Mouse (Mus musculus): ENCODE measurements around the gene Cacna1e. TPM values are rescaled to one million over a fixed set of nuclear protein-coding genes. Genes with fewer than 3 reads are reported as not detected.

Gene Cacna1e
- total RNA-seq, 1 experiment from 2014 or later: 1.2 TPM

DNA sequence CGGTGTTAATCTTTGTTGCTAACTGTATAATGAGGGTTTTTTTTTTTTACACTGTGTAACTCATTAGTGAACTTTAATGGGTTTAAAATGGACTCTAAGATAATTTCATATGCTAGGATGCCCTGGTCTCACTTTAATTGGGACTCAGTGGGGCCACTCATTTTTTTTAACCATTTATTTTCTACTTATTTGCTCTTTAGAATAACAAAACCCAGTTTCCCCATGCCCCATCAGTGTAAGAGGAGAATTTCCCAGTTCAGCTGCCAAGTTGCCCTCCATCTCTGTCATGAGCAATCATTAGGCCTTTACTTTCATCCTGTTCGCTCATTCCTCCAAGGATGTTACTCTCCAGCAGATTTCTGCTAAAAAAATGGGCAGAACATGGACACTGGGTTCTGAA, 425.7 kb downstream of the Cacna1e start:
- no peak for ATAC-seq (replicated peaks; ENCODE audit: low read depth, poor library complexity, severe bottlenecking)

DNA sequence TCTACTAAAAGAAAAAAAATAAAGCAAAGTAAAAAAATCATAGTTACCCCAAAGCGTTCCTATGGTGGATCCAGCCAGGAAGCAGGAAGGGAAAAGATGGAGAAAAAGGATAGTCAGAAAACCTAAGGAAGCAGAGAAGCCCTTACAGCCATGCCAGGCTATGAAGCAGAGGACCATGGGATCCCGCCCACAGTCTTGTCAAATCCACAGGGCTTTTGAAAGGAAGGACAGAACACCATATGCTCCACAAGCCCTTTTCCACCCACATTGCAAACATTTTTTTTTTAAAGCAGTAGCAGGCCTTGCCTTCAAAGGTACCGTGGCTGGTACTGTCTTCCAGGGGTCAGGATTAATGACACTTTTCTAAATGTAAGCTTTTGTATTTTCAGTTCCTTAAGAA, 433.5 kb downstream of the Cacna1e start:
- no peak for ATAC-seq (replicated peaks; ENCODE audit: low read depth, poor library complexity, severe bottlenecking)

DNA sequence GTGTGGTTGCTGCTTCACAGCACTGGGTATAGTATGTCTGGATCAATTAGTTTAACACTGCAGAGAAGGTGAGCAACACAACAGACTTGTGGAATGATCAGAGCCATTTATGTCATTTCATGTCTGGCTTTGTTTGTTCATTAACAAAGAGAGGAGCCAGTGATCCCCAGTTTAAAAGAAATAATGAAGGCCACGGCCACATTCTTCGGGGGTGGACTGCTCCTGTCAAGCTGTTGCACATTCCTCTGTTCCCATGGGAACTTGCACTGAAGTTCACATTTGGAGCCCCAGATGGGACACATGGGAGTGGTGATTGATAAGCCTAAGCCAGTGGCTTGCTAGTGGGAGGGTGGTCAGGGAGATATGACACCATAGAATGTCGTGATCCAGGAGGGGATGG, 437.8 kb downstream of the Cacna1e start:
- no peak for ATAC-seq (replicated peaks; ENCODE audit: low read depth, poor library complexity, severe bottlenecking)

DNA sequence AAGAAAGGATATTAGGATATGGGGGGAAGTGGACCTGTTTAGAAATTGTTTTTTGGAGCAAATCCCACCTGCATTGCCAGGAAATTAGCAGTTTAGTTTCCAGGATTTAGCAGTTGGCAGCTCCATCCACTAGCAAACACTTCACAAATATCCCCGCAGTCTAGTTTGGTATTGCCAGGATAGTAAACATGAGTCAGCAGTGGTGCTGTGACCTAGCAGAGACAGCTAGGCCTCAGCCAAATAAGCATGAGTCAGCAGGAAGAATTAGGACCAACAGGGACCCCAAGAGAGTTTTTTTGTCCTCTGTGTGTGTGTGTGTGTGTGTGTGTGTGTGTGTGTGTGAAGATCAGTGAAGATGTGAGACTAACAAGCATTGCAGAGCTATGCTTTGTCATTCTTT, 450.8 kb downstream of the Cacna1e start:
- ATAC-seq (replicated peaks; ENCODE audit: low read depth, poor library complexity, severe bottlenecking): no peak

DNA sequence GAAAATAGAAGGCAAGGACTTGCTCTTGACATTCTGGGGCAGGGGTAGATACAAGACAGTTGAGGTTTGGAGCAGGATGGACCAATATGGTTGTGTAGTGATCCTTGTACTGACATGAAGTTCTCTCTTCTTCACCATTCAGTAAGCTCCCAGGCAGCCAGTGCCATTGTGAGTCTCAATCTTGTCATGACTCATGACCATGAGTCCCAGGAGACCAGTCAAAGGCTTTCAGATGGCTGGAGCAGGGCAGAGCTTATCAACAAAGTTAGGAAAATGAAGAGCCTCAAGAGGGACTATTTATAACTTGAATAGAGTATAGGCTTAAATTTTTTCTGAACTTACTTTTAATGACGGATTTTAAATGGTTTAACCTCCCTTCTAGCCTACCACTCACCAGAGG, 451.2 kb downstream of the Cacna1e start:
- no peak for ATAC-seq (replicated peaks; ENCODE audit: low read depth, poor library complexity, severe bottlenecking)

DNA sequence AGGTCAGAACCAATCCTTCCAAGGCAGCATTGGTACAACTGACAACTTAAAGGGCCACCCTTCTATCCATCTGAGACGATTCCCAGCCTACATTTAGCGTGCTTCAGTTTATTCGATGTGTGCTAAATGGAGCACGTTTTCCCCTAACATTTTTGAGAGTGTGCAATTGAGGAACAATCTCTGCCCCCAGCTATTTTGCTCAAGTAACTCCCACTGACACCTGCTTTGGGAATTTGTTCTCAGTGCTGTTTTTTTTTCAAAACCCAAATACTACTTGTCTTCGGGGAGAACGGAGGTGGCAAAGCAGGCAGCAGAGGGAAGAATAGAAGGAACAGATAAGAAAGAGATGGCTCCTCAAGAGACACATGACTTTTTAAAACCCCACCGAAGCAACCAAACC, 456.0 kb downstream of the Cacna1e start:
- no peak for ATAC-seq (replicated peaks; ENCODE audit: low read depth, poor library complexity, severe bottlenecking)

DNA sequence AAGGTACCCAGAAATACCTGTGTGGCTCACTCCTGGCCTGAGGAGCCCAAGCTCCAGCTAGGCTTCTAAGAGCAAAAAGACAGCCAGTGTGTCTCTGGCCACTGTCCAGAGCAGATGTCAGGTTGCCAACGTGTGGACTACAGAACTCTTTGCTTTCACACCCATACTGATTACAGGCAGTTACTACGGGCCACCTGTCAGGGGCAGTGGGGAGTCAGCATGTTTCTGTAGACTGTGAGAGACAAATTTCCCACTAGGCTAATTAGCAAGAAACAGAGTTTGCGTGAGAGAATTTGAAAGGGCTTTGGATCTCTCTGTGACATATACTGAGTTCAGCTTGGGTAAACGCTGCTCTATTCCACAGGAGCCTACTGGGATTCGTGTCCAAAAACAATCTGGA, 466.0 kb downstream of the Cacna1e start:
- ATAC-seq (replicated peaks; ENCODE audit: low read depth, poor library complexity, severe bottlenecking): no peak

DNA sequence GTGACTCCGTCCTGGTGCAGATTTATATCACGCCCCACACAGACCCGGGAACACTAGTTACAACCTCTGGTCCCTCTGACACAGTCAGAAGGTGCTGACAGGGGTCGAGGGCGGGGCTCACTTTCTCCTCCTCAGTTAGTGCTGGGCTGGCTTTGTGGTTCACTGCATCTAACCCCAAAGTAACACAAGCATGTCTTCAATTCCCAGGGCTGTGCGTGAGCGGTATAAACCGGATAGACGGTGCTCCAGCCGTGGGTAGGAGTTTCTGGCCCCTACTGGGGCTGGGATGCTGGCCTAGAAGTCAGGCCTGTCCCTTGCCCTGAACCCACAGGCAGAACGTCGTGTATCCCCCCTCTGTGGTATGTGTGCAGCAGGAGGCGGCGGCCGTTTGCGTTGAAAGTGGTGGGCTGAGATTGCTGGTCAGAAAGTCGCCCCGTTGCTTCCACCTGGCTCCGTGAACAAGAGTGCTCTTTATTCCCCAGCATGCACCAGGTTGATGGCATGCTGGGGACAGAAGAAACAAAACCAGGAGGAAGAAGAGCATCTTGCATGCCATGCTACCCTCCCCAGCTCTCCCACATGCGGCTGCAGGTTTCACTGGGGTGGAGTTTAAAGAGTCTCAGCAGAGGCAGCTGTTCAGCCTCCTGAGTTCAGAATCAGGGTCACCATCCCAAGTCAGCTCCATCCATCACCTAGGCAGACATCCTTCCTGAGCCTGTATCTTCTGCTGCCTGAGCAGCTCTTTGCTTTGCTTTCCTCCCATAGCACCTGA, 467.7 kb downstream of the Cacna1e start:
- ATAC-seq (replicated peaks; ENCODE audit: low read depth, poor library complexity, severe bottlenecking): no peak

DNA sequence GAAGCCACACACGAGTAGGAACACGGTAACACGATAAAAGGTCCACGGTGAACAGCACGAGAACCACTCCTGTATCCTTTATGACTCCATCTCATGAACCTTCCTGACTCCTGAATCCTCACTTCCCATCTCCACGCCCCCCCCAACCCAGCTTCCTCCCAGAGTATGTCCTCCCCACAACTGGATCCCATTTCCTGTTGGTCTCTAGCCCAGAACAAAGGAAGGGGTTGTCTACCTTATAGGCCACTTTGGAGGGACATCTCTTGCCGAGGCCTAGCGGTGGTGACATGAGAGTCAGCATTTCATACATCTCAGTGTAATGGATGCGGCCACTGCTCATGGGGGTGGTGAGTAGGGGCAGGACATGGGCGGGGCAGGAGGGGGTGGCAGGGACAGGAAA, 468.5 kb downstream of the Cacna1e start:
- no peak for ATAC-seq (replicated peaks; ENCODE audit: low read depth, poor library complexity, severe bottlenecking)

DNA sequence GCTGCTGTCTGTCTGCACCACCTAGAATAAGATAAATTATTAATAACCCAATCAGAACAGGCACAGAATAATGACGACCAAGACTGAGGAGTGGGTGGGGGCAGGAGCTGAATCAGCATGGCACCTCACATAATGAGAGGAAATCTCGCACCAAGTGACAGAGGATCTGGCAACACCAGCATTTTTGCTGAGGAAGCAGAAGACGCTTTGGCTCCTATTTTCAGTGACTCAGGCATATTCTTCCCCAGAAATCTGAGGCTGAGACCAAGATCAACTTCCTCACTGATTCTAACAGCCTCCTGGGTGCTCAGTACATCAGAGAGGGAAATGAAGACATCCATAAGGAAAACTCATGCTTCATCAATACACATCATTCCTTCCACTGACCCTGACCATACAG, 471.2 kb downstream of the Cacna1e start:
- ATAC-seq (replicated peaks; ENCODE audit: low read depth, poor library complexity, severe bottlenecking): no peak

DNA sequence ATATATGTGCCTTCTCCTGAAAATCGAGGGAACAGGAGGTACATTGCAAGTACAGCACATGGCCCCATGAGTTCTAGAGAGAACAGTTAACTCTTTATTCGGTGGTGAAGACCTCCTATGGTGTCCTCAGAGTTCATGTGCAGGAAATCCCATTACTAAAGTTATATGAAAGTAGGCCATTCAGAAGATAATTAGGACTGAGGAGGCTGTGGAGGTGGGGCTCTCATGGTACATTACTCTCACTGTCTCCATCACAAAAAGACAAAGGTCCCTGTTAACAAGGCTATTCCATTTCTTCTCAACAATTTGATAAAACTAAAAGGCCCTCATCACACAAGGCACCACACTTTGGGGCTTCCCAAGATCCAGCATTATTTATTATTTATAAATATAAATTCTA, 475.2 kb downstream of the Cacna1e start:
- no peak for ATAC-seq (replicated peaks; ENCODE audit: low read depth, poor library complexity, severe bottlenecking)

DNA sequence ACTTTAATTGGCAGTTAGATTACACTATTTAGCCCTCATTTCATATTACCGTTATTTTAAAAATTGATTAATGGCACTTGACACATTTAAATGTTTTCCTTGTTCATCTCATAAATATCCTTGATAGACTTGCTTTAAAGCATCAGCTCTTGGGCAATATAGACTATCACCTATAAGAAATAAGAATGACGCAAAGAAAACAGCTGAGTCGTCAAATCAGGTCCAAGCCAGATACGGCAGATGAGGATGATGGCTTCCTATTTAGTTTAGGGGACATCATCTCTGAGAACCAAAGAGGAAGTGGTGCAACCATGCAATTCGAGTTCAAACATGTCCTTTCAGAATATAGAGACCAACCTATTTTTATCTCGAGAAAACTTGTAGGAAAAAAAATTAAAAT, 492.3 kb downstream of the Cacna1e start:
- ATAC-seq (replicated peaks; ENCODE audit: low read depth, poor library complexity, severe bottlenecking): no peak

Other genes starting within 250 kb of the Cacna1e start
- 10.0 and 14.7 TPM in 2 replicates for gene Ier5, start 215.1 kb upstream of the Cacna1e start, total RNA-seq (2017)